12 mouse cellular contexts compared by ENCODE assay signal in the genomic region with DNA sequence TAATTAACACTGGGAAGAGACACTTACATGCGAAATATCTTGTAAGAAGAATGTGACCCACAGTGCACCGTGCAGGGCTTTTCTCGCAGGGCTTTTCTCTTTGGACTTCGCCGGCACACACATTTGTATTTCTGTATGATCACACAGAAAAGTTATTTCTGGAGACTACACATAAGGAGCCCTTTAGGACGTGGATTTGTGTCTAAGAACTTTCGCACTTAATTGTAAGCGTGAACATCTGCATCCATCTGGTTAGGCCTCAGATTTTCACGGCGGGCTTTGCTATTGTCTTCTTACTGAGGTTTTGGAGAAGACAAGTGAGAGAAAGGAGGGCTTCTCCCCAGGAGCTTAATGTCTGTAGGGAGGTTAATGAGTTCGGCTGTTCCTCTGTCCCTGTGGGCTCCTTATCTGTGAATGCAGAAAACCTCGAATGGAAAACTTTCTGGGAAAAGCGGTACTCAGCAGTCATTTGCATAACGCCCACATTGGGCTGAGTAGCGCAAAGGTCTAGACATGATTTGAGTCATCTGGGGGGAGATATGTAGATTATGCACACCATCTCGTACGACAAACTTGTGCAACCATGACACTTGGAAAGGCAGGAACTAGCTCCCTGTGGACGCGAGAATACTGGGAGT.
A peak's percentile ranks its signal among the peaks of the same experiment; 100 is the strongest.
DNase-seq lines count a peak whose midpoint lies in the region; ATAC-seq lines count a peak whose summit lies in the region.
"Had no signal": no experiment of that assay in that cellular context is flagged by ENCODE, and none has a peak within 500 bp of the region (broad histone marks: within the 10 kb centered on the region; RNA-seq: fewer than 3 reads in every experiment).

No protein-coding gene starts in this region.

- no peaks in the 10 kb centered on the region; the same call in 1 of the 2 replicates for H3K27me3 ChIP-seq in heart, embryonic 14.5 days (ENCODE audit: control insufficient read depth, insufficient read depth, low read length)
- peaks cover 15% of the 10 kb centered on the region for H3K27me3 ChIP-seq in heart, embryonic 12.5 days (replicated peaks)
- no peaks in the 10 kb centered on the region for H3K27me3 ChIP-seq in hindbrain, embryonic 15.5 days
- H3K27me3 ChIP-seq: embryonic facial prominence, embryonic 15.5 days; liver, embryonic 13.5 days had no signal

- DNase-seq in retina, postnatal 1 day: peak; percentile 11
- no peak for DNase-seq in retina, embryonic 14.5 days (ENCODE audit: low spot score)
- DNase-seq in adrenal gland, postnatal 4 days (ENCODE audit: low spot score in 2 of 2): no peak
- DNase-seq: liver, embryonic 13.5 days had no signal

- H3K4me3 ChIP-seq in heart, embryonic 14.5 days (ENCODE audit: control insufficient read depth in 1 of 2, insufficient read depth in 1 of 2, low read depth in 1 of 2, low read length in 2 of 2): no peak overlapping the region
- no peak overlapping the region for H3K4me3 ChIP-seq in heart, embryonic 12.5 days
- H3K4me3 ChIP-seq in hindbrain, embryonic 15.5 days: no peak overlapping the region
- H3K4me3 ChIP-seq: embryonic facial prominence, embryonic 15.5 days; gastrocnemius, adult 2 months; liver, embryonic 13.5 days had no signal

- H3K4me1 ChIP-seq in heart, embryonic 14.5 days (ENCODE audit: control insufficient read depth in 2 of 2, insufficient read depth in 2 of 2, low read length in 2 of 2): peaks cover 4 to 7% of the 10 kb centered on the region in 2 experiments; a peak in 2 of 4 replicates
- H3K4me1 ChIP-seq in heart, embryonic 12.5 days (replicated peaks): peaks cover 4% of the 10 kb centered on the region; the same call in 1 of the 2 replicates
- peaks cover 7% of the 10 kb centered on the region; the same call in 1 of the 2 replicates for H3K4me1 ChIP-seq in hindbrain, embryonic 15.5 days (replicated peaks)

- H3K4me2 ChIP-seq in heart, embryonic 14.5 days (ENCODE audit: low read length): peak overlapping the region; percentile 25; the same call in 1 of the 2 replicates
- H3K4me2 ChIP-seq in heart, embryonic 12.5 days: no peak overlapping the region
- H3K4me2 ChIP-seq in hindbrain, embryonic 15.5 days: peak overlapping the region; percentile 16
- H3K4me2 ChIP-seq: embryonic facial prominence, embryonic 15.5 days; liver, embryonic 13.5 days had no signal

- H3K36me3 ChIP-seq in heart, embryonic 14.5 days (ENCODE audit: control insufficient read depth, insufficient read depth, low read length): no peaks in the 10 kb centered on the region
- no peaks in the 10 kb centered on the region for H3K36me3 ChIP-seq in heart, embryonic 12.5 days
- H3K36me3 ChIP-seq in hindbrain, embryonic 15.5 days: no peaks in the 10 kb centered on the region
- H3K36me3 ChIP-seq: embryonic facial prominence, embryonic 15.5 days; liver, embryonic 13.5 days had no signal

- no peak overlapping the region for H3K27ac ChIP-seq in heart, embryonic 14.5 days (replicated peaks in 1 of 2; ENCODE audit: control insufficient read depth in 1 of 2, insufficient read depth in 1 of 2, low read depth in 2 of 2, low read length in 2 of 2)
- no peak overlapping the region for H3K27ac ChIP-seq in heart, embryonic 12.5 days (ENCODE audit: poor library complexity, severe bottlenecking)
- no peak overlapping the region for H3K27ac ChIP-seq in hindbrain, embryonic 15.5 days (replicated peaks)
- H3K27ac ChIP-seq: embryonic facial prominence, embryonic 15.5 days; liver, embryonic 13.5 days had no signal

- 38% methylated on average over 19 of the region's 19 CpGs for WGBS in heart, embryonic 14.5 days
- WGBS in heart, embryonic 12.5 days: 41% methylated on average over 19 of the region's 19 CpGs
- 25% methylated on average over 19 of the region's 19 CpGs for WGBS in hindbrain, embryonic 15.5 days

- H3K9ac ChIP-seq in heart, embryonic 14.5 days (ENCODE audit: low read length): no peak overlapping the region
- H3K9ac ChIP-seq in heart, embryonic 12.5 days: no peak overlapping the region
- H3K9ac ChIP-seq in hindbrain, embryonic 15.5 days: no peak overlapping the region
- H3K9ac ChIP-seq: embryonic facial prominence, embryonic 15.5 days; liver, embryonic 13.5 days had no signal

- H3K9me3 ChIP-seq in heart, embryonic 14.5 days (ENCODE audit: control insufficient read depth, low read length): peaks cover 5% of the 10 kb centered on the region; the same call in 1 of the 2 replicates
- 0 out of 2 replicates have a peak, but pooled peaks cover 4% of the 10 kb centered on the region for H3K9me3 ChIP-seq in heart, embryonic 12.5 days (replicated peaks)
- peaks cover 5% of the 10 kb centered on the region; the same call in 1 of the 2 replicates for H3K9me3 ChIP-seq in hindbrain, embryonic 15.5 days
- H3K9me3 ChIP-seq: embryonic facial prominence, embryonic 15.5 days; liver, embryonic 13.5 days had no signal

- ATAC-seq in heart, embryonic 14.5 days (ENCODE audit: insufficient number of reproducible peaks, insufficient read depth, low FRiP score, low read depth): no peak
- no peak for ATAC-seq in heart, embryonic 12.5 days (ENCODE audit: insufficient number of reproducible peaks, low FRiP score)
- ATAC-seq in hindbrain, embryonic 15.5 days (ENCODE audit: low FRiP score, low read depth): peak; percentile 9; the same call in 1 of the 2 replicates
- ATAC-seq in megakaryocyte-erythroid progenitor cell, adult 5-6 weeks (replicated peaks; ENCODE audit: low FRiP score, low TSS enrichment, poor library complexity, severe bottlenecking): no peak
- no peak for ATAC-seq in erythroblast, adult 5-6 weeks (replicated peaks; ENCODE audit: low FRiP score, poor library complexity, severe bottlenecking)
- ATAC-seq: inflammation-experienced regulatory T-cells, adult 6 months had no signal
